Mouse (Mus musculus): Measurements from ENCODE around the gene Ltbp1. TPM values are rescaled to one million over a fixed set of nuclear protein-coding genes. Genes with fewer than 3 reads are reported as not detected.

The Ltbp1 gene
- polyA plus RNA-seq, 3 experiments from 2014 or later = not detected

DNA sequence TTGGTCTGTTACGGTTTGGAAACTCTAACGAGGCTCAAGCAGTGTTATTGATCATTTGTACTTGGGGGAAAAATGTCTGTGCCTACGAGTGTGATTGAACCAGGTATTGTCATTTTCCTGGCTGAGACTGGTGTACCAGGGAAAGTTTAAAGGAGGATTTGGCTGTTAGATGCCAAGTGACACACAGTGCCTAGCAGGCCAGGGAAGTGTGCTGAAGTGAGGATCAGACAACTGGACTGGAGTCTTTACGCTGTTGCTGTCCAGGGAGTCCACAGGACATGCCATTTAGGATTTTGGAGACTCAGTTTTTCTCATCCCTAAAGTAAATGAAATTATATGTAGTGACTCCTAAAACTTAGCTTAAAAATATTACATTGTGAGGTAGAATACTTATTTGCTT lies 174.9 kb downstream of the Ltbp1 start:
- ATAC-seq = no peak

DNA sequence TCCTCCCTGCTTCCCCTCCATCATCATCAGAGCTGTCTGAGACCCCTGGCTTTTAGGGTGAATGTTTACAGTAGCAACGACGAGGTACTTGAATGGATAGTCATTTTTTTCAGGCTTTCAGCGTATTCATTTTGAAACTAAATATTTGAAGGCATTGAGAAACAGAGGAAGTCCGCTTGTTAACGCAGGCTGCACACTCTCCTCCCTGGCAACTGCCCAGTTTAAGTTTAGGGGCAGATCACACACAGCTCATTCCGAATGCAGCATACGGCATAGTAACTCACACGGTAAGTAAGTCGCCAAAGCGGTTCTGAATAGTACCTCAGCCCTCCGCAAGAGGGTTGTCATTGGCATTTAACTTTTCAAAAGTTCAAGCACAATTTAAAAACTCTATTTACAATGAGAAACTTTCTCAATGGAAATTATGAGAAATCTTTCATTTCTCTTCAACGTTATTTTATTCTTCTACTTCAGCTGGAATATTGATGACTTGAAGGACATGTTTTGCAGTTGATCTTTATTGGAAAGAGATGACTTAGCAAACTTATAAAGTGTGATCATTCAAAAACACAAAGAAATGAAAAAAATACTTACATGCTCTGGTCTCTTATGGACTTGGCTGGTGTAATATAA lies 175.7 kb downstream of the Ltbp1 start:
- ATAC-seq = no peak

DNA sequence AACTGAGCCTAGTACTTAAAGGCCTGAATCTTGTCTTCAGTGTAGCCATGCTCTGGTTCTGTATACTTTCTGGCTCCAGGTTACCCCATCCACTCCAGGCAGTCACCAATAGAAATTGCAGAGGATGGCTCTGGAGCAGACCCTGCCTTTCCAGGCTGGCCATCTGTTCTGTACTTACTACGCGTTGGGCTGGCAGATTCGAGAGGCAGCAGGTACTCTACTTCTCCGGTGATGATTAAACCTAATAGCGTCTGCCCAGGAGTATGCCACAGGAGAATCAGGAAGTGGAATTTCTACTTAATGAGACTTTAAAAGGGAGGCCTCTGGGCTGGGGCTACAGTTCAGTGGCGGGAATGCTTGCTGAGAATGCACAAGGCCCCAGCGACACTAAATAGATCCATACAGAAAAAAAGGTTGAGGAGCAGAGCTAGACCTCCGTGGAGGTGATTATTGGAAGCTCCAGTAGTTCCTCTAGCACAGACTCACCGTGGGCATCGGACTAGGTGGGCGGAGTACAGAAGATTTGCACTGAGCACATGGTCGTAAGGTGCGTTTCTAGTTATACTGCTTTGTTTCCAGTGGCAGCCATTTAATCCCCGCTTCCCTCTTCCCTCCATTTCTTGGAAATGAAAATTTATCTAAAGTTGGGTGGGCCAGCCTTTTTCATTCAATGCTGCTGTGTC lies 177.1 kb downstream of the Ltbp1 start:
- ATAC-seq = no peak

DNA sequence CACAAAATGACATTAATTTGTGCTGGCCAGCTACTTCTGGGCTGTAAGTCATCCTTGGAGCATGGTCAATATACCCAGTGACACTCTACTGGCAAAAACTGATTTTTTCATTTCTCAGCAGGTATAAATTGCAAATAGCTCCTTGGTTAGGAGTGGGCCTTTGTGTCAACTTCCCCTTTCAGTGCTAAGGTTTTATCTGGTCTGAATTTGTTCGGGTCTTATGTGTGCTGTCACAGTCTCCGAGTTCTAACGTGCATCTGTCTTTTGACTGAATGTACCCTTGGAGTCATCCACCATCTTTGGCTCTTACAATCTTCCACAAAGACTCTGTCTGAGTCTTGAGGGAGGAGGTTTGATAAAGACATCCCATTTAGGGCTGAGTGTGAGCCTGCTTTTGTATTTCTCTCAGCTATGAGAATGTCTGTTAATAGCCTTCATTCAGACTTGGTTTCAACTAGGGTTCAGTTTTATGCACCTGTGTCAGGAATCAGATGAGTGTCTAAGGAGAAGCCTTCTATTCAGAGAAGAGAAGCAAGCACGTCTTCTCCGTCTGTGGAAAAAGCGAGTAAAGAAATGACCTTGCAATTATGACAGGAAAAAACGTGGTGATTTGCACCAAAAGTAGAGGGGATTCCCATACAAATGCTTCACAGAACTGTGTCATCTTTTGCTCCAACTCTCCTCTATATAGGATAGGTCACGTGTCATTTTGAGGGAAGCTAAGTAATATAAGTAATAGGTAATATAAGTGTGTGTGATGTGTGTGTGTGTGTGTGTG lies 181.6 kb downstream of the Ltbp1 start:
- ATAC-seq = no peak

- ATAC-seq = no peak
Measured at GRCm38 (mm10) chr17:75196952-75197351, 191.6 kb downstream of the Ltbp1 start.

GRCm38 (mm10) chr17:75198767-75199166 lies 193.4 kb downstream of the Ltbp1 start:
- ATAC-seq = no peak

- no peak for ATAC-seq
Measured at GRCm38 (mm10) chr17:75199694-75200093, 194.3 kb downstream of the Ltbp1 start.

- no peak for ATAC-seq
Measured at GRCm38 (mm10) chr17:75202314-75202713, 196.9 kb downstream of the Ltbp1 start.

DNA sequence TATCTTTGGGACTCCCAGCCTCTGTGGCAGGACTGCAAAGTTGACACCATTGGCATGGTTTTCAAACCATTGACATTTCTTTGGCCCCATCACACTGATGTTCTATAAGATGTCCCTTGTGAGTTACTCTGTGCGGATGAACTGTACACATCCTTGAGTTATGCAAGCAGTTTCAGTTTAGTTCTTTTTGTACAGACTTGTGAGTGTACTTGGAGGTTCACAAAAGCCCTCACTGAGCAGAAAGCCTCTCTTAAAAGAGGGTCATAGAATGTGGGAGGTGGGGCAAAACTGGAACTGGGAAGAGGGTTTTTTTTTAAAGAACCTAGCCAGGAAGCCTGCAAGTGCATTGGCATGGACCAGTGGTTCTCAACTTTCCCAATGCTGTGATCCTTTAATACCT lies 198.7 kb downstream of the Ltbp1 start:
- no peak for ATAC-seq

GRCm38 (mm10) chr17:75206281-75206680 lies 200.9 kb downstream of the Ltbp1 start:
- no peak for ATAC-seq

DNA sequence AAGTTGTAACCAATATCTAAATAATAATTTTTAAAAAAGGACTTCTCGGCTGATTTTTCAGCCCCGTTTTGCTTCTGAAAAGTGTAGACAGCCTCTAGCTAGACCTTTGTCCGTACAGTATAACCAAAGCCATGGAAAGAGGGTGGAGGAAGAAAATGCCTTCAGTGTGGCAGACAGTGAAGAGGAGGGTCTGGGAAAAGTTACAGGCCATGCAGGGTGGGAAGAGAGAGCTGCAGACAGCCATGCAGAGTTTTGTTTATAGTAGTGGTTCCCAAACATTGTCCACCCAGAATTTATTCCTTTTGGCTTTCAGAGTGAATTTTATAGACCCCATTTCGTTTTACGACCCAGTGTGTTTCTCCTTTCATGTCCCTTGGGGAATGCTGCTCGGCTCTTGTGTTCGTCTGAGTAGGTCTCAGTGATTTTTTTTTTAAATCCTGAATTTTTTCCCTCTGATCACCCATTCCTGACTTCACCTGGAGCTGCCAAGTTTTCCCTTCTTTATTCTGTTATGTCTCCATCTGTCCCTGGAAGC lies 202.9 kb downstream of the Ltbp1 start:
- no peak for ATAC-seq

GRCm38 (mm10) chr17:75210526-75210925 lies 205.2 kb downstream of the Ltbp1 start:
- no peak for ATAC-seq

GRCm38 (mm10) chr17:75216362-75216761 lies 211.0 kb downstream of the Ltbp1 start:
- ATAC-seq = no peak

- no peak for ATAC-seq
Measured at GRCm38 (mm10) chr17:75218700-75219099, 213.3 kb downstream of the Ltbp1 start.

GRCm38 (mm10) chr17:75228321-75228720 lies 223.0 kb downstream of the Ltbp1 start:
- no peak for ATAC-seq

GRCm38 (mm10) chr17:75233206-75233605 lies 227.8 kb downstream of the Ltbp1 start:
- ATAC-seq = no peak

DNA sequence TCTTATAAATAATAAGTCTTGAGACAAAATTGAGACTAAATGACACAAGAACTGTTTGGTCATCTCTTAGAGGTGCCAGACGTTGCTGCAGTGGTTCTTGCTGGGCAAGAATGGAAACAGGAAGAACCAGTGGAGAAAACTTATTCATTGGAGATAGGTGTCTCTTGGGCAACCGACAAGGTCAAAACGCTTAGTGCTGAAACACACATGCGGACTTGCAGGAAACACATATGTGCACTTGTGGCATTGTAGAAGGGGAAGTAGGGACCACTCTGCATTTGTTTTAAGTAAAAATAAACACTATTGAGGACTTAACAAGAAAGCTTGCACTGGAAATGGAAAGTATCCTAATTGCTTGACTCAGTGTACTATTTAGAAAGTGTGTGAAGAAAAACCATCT lies 228.6 kb downstream of the Ltbp1 start:
- ATAC-seq = no peak

GRCm38 (mm10) chr17:75235781-75236180 lies 230.4 kb downstream of the Ltbp1 start:
- no peak for ATAC-seq

DNA sequence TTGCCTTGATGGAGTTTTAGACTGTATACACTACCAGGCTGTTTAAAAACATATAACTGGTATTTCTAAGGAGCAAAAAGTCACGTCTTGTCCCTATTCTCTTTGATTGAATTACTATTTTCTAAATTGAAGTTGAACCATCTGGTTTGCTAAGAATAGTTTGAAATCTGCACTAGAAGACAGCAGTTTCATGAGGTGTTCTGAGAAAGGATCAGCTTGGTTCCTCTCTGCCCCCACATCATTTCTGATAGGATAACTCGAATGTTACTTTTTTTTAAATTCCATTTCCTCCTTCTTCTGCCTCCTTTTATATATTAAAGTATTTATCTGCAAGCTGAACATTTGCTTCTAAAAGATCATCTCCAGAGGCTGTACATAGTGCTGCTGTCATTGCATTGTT lies 231.2 kb downstream of the Ltbp1 start:
- no peak for ATAC-seq

DNA sequence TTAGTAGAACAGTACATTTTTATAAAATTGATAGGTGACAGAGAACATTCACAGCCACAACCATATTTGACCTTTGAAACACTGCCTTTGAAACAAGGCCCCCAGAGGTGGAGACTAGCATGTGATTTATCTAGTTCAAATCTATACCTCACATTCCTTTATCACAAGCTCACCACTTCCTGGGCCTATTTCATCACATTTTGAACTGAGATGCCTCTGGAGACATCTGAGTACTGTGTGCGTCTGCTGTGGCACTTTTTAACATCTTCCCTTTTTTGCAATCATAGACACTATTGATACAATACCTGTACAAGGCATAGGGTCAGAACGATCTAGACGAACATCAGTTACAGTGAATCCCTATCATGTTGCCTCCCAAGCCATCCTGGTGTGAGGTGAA lies 232.1 kb downstream of the Ltbp1 start:
- ATAC-seq = no peak

DNA sequence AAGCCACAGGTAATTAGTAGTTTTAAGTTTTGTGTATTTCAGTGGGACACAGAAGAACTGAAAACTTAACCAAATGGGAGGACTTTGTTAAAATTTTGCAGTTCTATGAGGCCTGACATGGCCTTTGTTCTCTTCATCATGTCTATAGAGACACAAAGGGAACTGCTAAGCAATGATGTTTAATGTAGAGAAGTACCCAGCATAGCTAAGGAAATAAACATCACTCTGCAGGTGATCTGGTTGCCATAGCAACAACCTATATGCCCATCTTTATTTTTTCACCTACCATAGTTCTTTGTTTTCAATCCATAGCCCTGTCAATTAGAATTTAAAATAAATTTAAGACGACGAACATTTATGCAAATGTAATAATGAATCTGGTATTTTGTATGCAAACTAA lies 233.3 kb downstream of the Ltbp1 start:
- ATAC-seq = no peak

DNA sequence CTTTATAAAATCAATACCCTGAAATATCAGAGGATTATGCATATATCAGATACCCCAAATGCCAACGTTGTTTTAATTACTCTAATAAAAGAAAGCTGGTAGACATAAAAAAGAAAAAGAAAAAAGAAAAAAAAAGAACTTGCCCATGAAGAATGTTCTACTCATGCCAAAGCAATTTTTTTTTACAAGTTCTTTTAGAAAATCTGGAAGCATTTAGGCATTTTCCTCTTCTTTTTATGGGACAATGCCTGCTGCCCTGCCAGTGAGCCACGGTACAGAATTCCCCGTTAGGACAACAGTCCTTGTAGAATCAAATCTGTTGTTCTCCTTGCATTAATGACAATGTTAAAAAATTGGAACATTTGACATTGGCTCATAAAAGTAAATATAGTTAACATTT lies 234.2 kb downstream of the Ltbp1 start:
- ATAC-seq = no peak

DNA sequence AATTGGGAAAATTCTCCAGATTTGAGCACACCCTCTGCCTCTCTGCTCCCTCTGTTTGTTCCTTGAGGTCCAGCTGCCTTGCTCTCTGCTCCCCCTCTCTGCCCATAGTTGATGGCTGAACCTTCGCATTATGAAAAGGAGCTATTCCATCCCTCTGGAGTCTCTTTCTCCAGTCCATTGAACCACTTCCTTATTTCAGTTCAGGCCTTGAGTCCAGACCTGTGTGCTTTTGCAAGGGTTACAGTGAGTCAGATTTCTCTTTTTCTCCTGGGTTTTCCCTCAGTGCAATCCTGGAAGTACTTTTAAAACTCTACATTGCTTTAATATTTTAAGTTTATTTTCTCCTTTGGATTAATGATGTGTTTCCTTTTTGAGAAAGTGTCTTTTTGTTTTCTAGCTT lies 236.7 kb downstream of the Ltbp1 start:
- no peak for ATAC-seq

- no peak for ATAC-seq
Measured at GRCm38 (mm10) chr17:75243221-75243620, 237.9 kb downstream of the Ltbp1 start.

Measured in inflammation-experienced regulatory T-cells, adult 6 months (primary cell).